ENCODE assay signal across 26 mouse cellular contexts in the genomic region with DNA sequence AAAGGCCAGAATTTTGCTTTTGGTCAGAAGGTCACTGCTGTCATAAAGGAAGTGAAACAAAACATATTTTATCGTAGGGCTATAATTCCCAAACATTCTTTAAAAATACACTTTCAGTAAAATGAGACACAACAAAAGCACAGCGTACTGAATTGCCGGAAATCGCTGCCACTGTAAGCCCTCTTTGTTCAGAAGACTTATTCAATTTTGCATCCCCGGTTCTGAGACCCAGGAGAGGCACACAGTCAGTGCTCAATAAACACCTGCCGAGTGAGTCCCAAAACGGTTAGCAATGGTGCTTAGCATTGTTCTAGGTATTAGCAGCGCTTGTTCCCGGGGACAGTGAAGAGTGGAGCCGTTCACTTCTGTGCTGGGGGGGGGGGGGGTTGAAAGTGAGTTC.
"Had no signal": no experiment of that assay in that cellular context is flagged by ENCODE, and none has a peak within 500 bp of the region (broad histone marks: within the 10 kb centered on the region; RNA-seq: fewer than 3 reads in every experiment).

No protein-coding gene starts in this region.

- H3K9me3 ChIP-seq: heart, embryonic 13.5 days; heart, embryonic 15.5 days; hindbrain, embryonic 12.5 days; intestine, embryonic 15.5 days; kidney, embryonic 15.5 days; limb, embryonic 13.5 days; limb, embryonic 15.5 days; liver, embryonic 13.5 days; liver, embryonic 15.5 days had no signal

- H3K4me2 ChIP-seq: heart, embryonic 11.5 days; heart, embryonic 13.5 days; heart, embryonic 15.5 days; hindbrain, embryonic 12.5 days; hindbrain, embryonic 14.5 days; intestine, embryonic 15.5 days; kidney, embryonic 15.5 days; limb, embryonic 13.5 days; limb, embryonic 15.5 days; liver, embryonic 13.5 days; liver, embryonic 15.5 days had no signal

- ATAC-seq: forebrain, postnatal 0 days; hindbrain, embryonic 16.5 days; inflammation-experienced regulatory T-cells, adult 6 months; intestine, embryonic 15.5 days; intestine, postnatal 0 days had no signal

- H3K36me3 ChIP-seq: heart, embryonic 13.5 days; heart, embryonic 15.5 days; hindbrain, embryonic 12.5 days; intestine, embryonic 15.5 days; kidney, embryonic 15.5 days; limb, embryonic 13.5 days; limb, embryonic 15.5 days; liver, embryonic 13.5 days; liver, embryonic 15.5 days had no signal

- H3K4me3 ChIP-seq: heart, adult 2 months; heart, embryonic 13.5 days; heart, embryonic 15.5 days; hindbrain, embryonic 12.5 days; intestine, embryonic 15.5 days; kidney, embryonic 15.5 days; layer of hippocampus, adult 2 months; left cerebral cortex, adult 2 months; limb, embryonic 13.5 days; limb, embryonic 15.5 days; liver, embryonic 13.5 days; liver, embryonic 15.5 days had no signal

- DNase-seq: forebrain, postnatal 0 days; gastrocnemius, postnatal 14 days; gastrocnemius, postnatal 36 days; heart, adult 11 months; heart, adult 2 months; heart, postnatal 14 days; heart, postnatal 36 days; kidney, postnatal 10 days; kidney, postnatal 4 days; left cerebral cortex, postnatal 4 days; liver, embryonic 13.5 days had no signal

- H3K27ac ChIP-seq: heart, adult 2 months; heart, embryonic 13.5 days; heart, embryonic 15.5 days; hindbrain, embryonic 12.5 days; hindbrain, embryonic 14.5 days; intestine, embryonic 15.5 days; kidney, embryonic 15.5 days; layer of hippocampus, adult 2 months; left cerebral cortex, adult 2 months; limb, embryonic 13.5 days; limb, embryonic 15.5 days had no signal

- H3K27me3 ChIP-seq: intestine, embryonic 15.5 days; limb, embryonic 13.5 days; limb, embryonic 15.5 days; liver, embryonic 13.5 days; liver, embryonic 15.5 days had no signal

- H3K9ac ChIP-seq: forebrain, postnatal 0 days; heart, embryonic 13.5 days; heart, embryonic 15.5 days; hindbrain, embryonic 12.5 days; hindbrain, embryonic 14.5 days; intestine, embryonic 15.5 days; kidney, embryonic 15.5 days; limb, embryonic 13.5 days; limb, embryonic 15.5 days; liver, embryonic 13.5 days; liver, embryonic 15.5 days had no signal

- H3K4me1 ChIP-seq: limb, embryonic 15.5 days had no signal
